Mouse (Mus musculus) midbrain, embryonic 14.5 days (tissue): ENCODE results near the gene Btbd17. TPM values are rescaled to one million over a fixed set of nuclear protein-coding genes. Genes with fewer than 3 reads are reported as not detected.

Source experiments
- ATAC-seq: fragments of 200-750 bp; cut with Nextera tagmentation; 2 replicates; pipeline ENCODE4 v1.8.0; 2017; ENCODE audit warnings: moderate number of reproducible peaks, moderate library complexity; ENCODE audit not compliant: low FRiP score, low TSS enrichment
- DNase-seq: peaks from one replicate; pipeline ENCODE4 v3.0.0-alpha.2; 2015
- H3K27ac ChIP-seq: fragments of 300-500 bp; sonication (generic); replicated peaks from 2 replicates; pipeline ENCODE4 v1.5.1; 2014; ENCODE audit warnings: mild to moderate bottlenecking, low read depth, low read length, moderate library complexity
- H3K27me3 ChIP-seq: fragments of 300-500 bp; sonication (generic); 2 replicates; pipeline ENCODE4 v1.6.1; 2014; ENCODE audit warnings: low read length, control low read depth, mixed read lengths; ENCODE audit not compliant: control insufficient read depth, insufficient read depth
- H3K36me3 ChIP-seq: fragments of 300-500 bp; sonication (generic); 2 replicates; pipeline ENCODE4 v1.6.1; 2014; ENCODE audit warnings: low read length, control low read depth; ENCODE audit not compliant: control insufficient read depth, insufficient read depth
- H3K4me1 ChIP-seq: fragments of 300-500 bp; sonication (generic); 2 replicates; pipeline ENCODE4 v1.6.1; 2014; ENCODE audit warnings: mild to moderate bottlenecking, antibody characterized with exemption, low read length, control low read depth; ENCODE audit not compliant: control insufficient read depth, insufficient read depth
- H3K4me2 ChIP-seq: fragments of 300-500 bp; sonication (generic); 2 replicates; pipeline ENCODE4 v1.6.1; 2014; ENCODE audit warnings: mild to moderate bottlenecking, low read length, moderate library complexity
- H3K4me3 ChIP-seq: fragments of 300-500 bp; sonication (generic); replicated peaks from 2 replicates; pipeline ENCODE4 v1.5.1; 2014; ENCODE audit warnings: low read depth, low read length
- H3K9ac ChIP-seq: fragments of 300-500 bp; sonication (generic); replicated peaks from 2 replicates; pipeline ENCODE4 v1.6.1; 2014; ENCODE audit warnings: mild to moderate bottlenecking, low read length, moderate library complexity
- H3K9me3 ChIP-seq: fragments of 300-500 bp; sonication (generic); 2 replicates; pipeline ENCODE4 v1.6.1; 2016; ENCODE audit warnings: low read length, control low read depth, mixed read lengths; ENCODE audit not compliant: control insufficient read depth
- WGBS: fragments of 180-500 bp; shearing (Covaris S2); extraction: QIAGEN DNeasy Blood & Tissue Kit; methylation state at CpG from one replicate; pipeline ENCODE4 v1.1.7; 2014; 5-methylcytosine and 5-hydroxymethylcytosine counted together
- polyA plus RNA-seq: library from polyadenylated mRNA; unstranded; fragments of >200 nt; fragmentation: Nextera tagmentation; extraction: Ambion mirVana; gene quantifications from 2 replicates; pipeline ENCODE4 v1.2.1, GENCODE M21; 2014

Gene Btbd17
- polyA plus RNA-seq, result 18.6 and 21.6 TPM in 2 replicates

DNA sequence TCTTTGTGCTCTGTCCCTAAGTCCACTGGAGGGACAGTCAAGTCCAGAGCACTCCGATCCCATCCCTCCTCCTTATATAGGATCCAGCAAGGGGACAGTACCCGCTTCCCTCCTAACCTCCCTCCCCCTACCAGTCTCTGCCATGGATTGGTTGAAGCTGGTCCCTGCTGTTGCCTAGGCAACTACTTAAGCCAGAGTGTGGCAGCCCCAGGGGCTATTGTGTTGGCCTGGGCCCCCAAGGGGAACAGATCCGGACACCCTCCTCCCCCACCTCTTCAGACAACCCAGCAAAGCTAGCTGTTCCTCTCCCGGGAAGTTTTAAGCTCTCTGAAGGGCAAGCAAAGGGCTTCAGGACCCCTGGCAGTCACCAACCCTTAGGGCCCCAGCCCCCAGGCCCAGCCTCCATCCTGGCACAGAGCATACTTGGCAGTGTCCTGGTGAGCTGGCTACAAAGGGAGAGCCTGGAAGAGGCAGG lies at the start of gene Btbd17:
TSS of gene Btbd17 (minus strand) at position 98 of the 475 bp plus-strand sequence.
- Histone ChIP-seq H3K4me3 (peak within 1 kb of the TSS; percentile 35), H3K27ac (peak within 1 kb of the TSS; percentile 95), H3K27me3 (peaks cover 5% of the 10 kb centered on the region; the same call in 1 of the 2 replicates), H3K9me3 (no peaks in the 10 kb centered on the region), H3K4me1 (peaks cover 53% of the 10 kb centered on the region), H3K4me2 (peak within 1 kb of the TSS; percentile 94), H3K9ac (peak within 1 kb of the TSS; percentile 41), H3K36me3 (no peaks in the 10 kb centered on the region)
- WGBS, result 1% methylated on average over 4 of the region's 4 CpGs
- peak; percentile 87 for ATAC-seq
- DNase-seq, result peak; percentile 89

DNA sequence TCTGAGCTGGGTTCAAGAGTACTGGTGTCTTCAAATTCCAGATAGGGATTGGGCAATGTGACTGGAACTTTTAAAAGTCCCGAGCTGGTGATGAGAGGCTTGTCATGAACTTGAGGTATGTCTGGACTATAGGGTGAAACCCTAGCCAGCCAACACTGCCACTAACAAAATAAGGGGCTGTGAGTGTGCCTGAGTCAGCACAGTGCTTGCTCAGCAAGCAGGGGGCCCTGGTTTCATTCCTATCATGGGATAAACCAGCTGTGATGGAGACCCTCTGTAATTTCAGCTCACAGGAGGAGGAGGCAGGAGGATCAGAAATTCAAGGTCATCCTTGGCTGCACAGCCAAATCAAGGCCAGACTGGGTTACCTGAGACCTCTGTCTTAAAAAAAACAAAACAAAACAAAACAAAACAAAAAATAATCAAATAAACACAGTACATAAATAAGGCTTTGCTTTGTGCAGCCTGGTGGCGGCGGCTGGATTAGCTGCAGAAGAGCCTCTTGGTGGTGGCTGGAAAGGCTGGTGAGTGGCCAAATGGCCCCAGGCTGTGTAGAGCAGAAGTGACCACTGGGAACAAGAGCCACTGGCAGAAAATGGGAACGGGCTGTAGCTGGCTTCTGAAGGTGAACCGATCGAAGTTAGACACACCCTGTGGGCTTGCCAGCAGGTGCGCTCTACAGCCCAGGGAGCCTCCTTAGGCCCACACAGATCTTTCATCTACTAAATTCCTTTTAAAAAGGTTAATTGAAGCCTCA lies 48.9 kb upstream of the Btbd17 start:
- DNase-seq, result no peak
- 66% methylated on average over 7 of the region's 7 CpGs for WGBS
- Histone ChIP-seq H3K27me3 (peaks cover 8% of the 10 kb centered on the region), H3K27ac (no peak overlapping the region), H3K36me3 (no peaks in the 10 kb centered on the region), H3K4me1 (0 out of 2 replicates have a peak, but pooled peaks cover 8% of the 10 kb centered on the region), H3K4me3 (no peak overlapping the region), H3K4me2 (no peak overlapping the region), H3K9ac (0 out of 2 replicates have a peak overlapping the region, but pooled peaks have one; percentile 0), H3K9me3 (no peaks in the 10 kb centered on the region)
- ATAC-seq, result no peak

DNA sequence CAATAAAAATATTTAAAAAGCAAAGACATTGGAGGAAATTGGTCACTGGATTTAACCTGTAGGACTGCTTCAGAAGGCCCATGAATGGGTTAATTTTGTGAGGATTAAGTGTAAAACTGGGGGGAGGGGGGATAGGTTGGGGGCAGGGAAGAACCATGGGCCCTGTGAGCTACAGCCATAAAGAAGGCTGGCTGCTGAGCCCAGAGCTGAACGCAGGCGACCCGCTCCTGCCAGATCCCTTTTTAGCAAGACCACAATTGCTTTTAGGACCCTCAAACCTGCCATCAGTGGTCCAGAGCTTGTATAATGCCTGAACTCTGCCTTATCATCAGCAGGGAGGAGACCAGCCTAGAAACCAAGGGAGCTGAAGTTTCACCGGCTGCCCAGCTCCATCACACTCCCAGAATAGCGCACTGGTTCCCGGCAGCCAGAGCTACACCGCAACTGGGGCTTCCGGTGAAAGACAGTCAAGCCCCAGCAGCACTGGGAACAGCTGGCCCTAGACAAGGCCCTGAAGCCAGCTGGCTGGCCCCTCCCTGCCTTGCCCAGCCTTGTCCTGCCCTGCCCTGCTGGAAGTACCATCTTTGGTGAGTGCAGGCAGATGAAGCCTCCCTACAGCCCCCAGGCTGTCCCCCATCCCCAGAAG lies 48.2 kb upstream of the Btbd17 start:
- 0 out of 2 replicates have a peak, but pooled peaks cover 8% of the 10 kb centered on the region for H3K4me1 ChIP-seq
- ATAC-seq, result no peak

DNA sequence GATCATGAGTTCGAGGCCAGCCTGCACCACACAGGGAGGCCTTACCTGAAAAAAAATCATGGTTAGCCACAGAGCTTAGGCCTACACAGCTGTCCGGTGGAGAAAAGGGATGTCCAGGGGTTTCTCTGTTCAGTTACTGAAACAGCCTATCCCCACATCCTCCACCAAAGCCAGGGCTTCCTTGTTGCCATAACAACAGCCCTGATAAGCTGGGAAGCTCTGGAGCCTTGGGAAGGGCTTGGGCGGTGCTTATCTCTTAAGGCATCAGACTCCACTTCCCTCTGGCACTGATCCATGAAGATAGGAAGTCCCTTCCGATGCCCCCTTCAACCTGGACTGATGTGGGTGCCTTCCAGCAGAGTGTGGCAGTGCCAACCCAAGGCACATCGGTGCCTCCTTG lies 37.4 kb upstream of the Btbd17 start:
- Histone ChIP-seq H3K4me1 (peaks cover 8% of the 10 kb centered on the region), H3K27ac (no peak overlapping the region), H3K4me2 (no peak overlapping the region), H3K9ac (no peak overlapping the region), H3K36me3 (no peaks in the 10 kb centered on the region), H3K27me3 (no peaks in the 10 kb centered on the region), H3K4me3 (no peak overlapping the region), H3K9me3 (no peaks in the 10 kb centered on the region)
- WGBS, result 48% methylated on average over 5 of the region's 5 CpGs
- DNase-seq, result peak; percentile 64
- ATAC-seq, result no peak

More for the DNA sequence above, 48.2 kb upstream of the Btbd17 start:
- H3K36me3 ChIP-seq, result no peaks in the 10 kb centered on the region
- 6% methylated on average over 8 of the region's 8 CpGs for WGBS
- no peaks in the 10 kb centered on the region for H3K9me3 ChIP-seq
- peak overlapping the region; percentile 49; the same call in 1 of the 2 replicates for H3K27ac ChIP-seq
- peak; percentile 38 for DNase-seq
- H3K27me3 ChIP-seq, result peaks cover 1% of the 10 kb centered on the region; the same call in 1 of the 2 replicates
- 0 out of 2 replicates have a peak overlapping the region, but pooled peaks have one; percentile 0 for H3K9ac ChIP-seq
- H3K4me3 ChIP-seq, result no peak overlapping the region
- no peak overlapping the region for H3K4me2 ChIP-seq

DNA sequence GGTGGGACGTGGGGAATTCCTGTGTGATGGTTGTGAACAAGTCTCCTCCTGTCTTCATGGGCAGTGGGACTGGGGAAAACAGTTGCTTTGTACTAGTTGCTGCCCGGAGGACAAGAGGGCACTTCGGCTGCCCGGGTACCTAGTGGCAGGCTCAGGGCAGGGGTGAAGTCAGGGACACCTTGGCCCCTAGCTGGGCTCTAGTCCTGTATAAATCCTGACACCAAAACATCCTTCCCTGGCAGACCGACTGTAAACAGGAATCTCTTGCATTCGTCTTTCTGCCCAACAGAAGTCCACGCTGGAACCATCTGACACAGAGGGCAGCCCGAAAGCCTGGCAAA lies 34.7 kb upstream of the Btbd17 start:
- Histone ChIP-seq H3K27me3 (no peaks in the 10 kb centered on the region), H3K9me3 (no peaks in the 10 kb centered on the region), H3K36me3 (no peaks in the 10 kb centered on the region), H3K27ac (no peak overlapping the region), H3K4me1 (peaks cover 8% of the 10 kb centered on the region), H3K4me3 (no peak overlapping the region), H3K9ac (no peak overlapping the region), H3K4me2 (peak overlapping the region; percentile 50)
- no peak for DNase-seq
- WGBS, result 21% methylated on average over 8 of the region's 8 CpGs
- no peak for ATAC-seq

DNA sequence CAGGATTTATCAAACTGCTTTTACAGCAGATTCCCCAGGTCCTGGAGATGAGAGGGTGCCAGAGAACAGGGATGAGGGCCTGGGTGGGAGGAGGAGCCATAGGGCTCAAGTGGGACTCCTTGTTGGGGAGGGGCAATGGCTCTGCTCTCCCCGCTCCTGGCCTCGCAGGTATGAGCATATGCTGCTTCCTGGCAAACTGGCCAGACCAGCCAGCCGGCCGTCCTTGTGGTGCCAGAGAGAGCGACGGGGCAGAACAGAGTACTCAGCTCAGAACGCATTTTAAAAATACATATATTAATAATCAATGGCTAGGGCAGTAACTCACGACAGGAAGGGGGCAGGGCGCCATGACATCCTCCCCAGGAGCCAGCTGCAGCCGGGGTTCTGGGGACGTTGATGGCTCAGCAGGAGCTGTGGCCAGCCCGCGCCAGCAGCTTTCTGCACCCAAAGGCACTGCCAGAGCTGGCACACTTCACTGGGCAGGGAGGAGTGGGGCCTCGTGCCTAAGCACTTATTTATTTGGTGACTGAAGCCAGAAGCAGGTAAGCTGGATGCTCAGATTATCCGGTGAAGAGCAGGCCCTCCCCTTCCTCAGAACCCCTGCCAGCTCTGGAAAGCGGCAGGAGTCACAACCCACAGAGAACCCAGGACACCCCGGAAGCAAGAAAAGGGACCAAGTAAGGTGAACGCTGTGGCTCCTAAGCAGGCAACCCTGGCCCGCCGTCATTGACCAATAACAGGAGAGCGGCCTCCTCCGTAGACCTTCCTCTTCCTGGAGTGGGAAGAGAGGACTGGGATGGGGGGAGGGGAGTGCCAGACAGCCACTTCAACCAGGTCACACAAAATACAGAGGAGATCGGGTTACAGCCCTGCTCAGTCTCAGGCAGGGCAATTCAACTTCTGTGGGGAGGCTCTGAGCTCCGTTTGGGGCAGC lies 34.0 kb upstream of the Btbd17 start:
- Histone ChIP-seq H3K9me3 (no peaks in the 10 kb centered on the region), H3K27ac (no peak overlapping the region), H3K4me1 (peaks cover 8% of the 10 kb centered on the region), H3K4me2 (peak overlapping the region; percentile 50), H3K27me3 (no peaks in the 10 kb centered on the region), H3K9ac (peak overlapping the region; percentile 31), H3K4me3 (peak overlapping the region; percentile 5; the same call in 1 of the 2 replicates), H3K36me3 (no peaks in the 10 kb centered on the region)
- 9% methylated on average over 24 of the region's 24 CpGs for WGBS
- DNase-seq (peak; percentile 47), ATAC-seq (no peak)

DNA sequence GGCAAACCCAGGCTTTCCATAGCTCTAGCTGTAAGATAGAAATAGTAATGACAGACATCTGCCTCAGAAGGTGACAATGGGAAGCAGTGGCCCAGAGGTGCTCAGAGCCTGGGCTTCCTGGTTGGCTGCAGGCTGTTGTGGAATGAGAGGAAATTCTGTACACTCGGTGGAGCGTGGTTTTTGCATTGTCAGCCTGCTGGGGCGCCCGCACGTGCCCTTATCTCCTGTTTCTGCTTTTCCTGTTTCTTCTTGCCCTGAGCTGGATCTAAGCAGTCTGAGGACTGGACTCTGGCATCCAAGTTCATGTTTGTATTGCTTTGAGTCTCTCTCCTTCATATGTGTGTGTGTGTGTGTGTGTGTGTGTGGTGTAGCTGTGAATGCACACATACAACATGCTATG lies 30.9 kb upstream of the Btbd17 start:
- Histone ChIP-seq H3K36me3 (no peaks in the 10 kb centered on the region), H3K9me3 (no peaks in the 10 kb centered on the region), H3K4me2 (no peak overlapping the region), H3K4me3 (no peak overlapping the region), H3K4me1 (peaks cover 16% of the 10 kb centered on the region), H3K27ac (no peak overlapping the region), H3K9ac (no peak overlapping the region), H3K27me3 (no peaks in the 10 kb centered on the region)
- DNase-seq (no peak), ATAC-seq (no peak)
- WGBS, result 60% methylated on average over 5 of the region's 5 CpGs

DNA sequence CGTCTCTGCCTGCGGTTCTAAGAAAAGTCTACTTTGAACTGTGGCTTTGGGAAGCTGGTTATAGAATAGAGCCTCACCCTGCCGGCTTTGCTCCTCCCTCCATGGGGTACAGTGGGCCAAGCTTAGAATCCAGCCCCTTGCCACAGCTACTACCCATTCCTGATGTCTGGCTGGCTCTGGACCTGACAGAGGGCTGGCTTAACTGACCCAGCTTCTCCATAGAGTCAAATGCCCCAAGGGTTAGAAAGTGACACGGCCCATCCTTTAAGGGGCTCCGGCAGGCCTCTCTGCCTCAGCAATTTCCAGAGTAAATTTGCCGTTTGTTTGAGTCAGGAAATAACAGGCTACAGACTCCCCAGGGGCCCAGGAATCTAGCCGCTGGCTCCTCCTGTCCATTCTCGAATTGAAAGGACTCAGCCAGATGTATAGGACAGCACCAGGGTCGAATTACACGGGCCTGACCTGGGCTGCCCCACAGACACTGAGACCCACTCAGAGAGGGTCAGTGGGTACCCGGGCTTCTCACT lies 27.5 kb upstream of the Btbd17 start:
- peak; percentile 56 for DNase-seq

More for the DNA sequence above, 27.5 kb upstream of the Btbd17 start:
- no peak overlapping the region for H3K9ac ChIP-seq
- no peaks in the 10 kb centered on the region for H3K36me3 ChIP-seq
- ATAC-seq, result no peak; the same call in 1 of the 2 replicates
- H3K4me2 ChIP-seq, result no peak overlapping the region
- H3K27me3 ChIP-seq, result no peaks in the 10 kb centered on the region
- H3K27ac ChIP-seq, result no peak overlapping the region; the same call in 1 of the 2 replicates
- H3K4me3 ChIP-seq, result no peak overlapping the region
- no peaks in the 10 kb centered on the region for H3K9me3 ChIP-seq
- H3K4me1 ChIP-seq, result peaks cover 8% of the 10 kb centered on the region; the same call in 1 of the 2 replicates
- WGBS, result 2% methylated on average over 11 of the region's 11 CpGs
